Mouse (Mus musculus) MEL-GATA-1-ER (cell line): Measurements from ENCODE around the gene Fitm2.

Experiments used
- DNase-seq: peaks from one replicate; pipeline ENCODE4 v3.0.0-alpha.2; 2012; ENCODE audit warnings: low read depth; ENCODE audit errors: extremely low read depth

Gene Fitm2

DNA sequence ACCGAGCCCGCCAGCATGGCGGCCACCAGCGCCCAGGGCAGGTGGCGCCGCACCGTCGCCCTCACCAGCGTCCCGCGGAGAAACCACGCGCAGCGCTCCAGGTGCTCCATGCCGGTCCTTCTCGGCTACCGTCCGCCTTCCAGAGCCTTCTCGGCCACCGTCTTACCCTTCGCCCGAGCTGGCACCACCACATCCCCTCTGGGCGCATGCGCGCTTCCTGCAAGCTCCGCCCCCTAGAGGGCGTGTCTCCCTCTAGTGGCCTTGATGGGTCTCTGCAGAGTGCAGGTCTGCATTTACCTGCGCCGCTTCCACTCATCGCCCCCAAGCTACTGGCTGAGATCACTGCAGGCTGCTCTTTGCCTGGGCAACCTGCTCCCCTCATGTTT lies at the start of gene Fitm2:
Gene Fitm2 (minus strand): TSS at position 164 of the 386 bp plus-strand sequence.
- DNase-seq: peak; percentile 90

DNA sequence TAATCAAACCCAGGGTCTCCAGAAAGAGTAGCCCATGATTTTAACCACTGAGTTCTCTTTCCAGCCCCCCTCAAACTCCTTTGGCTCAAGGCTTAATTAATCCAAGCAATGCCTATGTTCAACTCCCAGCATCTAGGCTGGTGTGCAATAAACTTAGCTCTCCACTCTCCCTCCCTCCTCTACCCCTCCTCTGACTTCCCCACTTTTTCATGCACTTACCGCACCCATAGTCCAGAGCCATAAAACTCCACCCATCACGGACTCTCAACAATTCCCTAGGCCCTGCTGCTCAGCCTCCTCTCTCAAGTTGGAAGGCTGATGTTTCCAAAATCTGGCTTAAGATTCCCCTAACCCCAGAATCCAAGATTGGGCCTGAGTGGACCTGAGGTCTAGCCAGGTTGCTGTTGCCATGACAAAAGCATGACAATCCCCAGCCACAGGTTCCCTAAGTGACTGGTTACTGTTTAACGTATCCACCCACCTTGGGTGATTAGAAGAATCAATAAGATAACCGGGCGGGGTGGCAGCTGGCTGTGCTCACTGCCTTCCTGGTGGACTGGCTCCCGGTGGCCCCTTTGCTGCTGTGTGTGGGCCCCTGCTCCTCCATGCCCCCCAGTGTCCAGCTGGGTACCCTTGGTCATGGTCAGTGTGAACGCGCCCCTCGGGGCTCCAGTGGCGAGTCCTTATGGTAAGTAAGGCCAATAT lies 34.0 kb upstream of the Fitm2 start, which contains the start of gene Hnf4a:
Gene Hnf4a (plus strand): TSS at position 509 of the 705 bp plus-strand sequence.
- no peak for DNase-seq

DNA sequence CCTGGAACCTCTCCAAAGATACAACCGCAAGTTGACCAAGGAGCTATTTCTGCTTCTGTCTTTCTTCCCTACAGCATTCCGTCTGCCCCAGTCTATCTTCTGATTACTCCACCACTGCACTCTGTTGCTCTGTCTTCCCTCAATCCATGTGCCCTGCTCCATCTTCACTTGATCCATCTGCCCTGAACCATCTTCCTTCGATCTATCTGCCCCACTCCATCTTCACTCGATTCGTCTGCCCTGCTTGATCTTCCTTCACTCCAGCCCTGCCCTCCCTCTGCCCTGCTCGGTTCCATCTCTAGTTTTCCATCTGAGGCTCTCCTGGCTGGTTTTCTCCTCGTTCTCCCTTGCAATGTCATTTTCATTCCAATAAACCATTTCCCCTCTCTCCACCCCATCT lies 30.8 kb upstream of the Fitm2 start:
- DNase-seq: no peak

DNA sequence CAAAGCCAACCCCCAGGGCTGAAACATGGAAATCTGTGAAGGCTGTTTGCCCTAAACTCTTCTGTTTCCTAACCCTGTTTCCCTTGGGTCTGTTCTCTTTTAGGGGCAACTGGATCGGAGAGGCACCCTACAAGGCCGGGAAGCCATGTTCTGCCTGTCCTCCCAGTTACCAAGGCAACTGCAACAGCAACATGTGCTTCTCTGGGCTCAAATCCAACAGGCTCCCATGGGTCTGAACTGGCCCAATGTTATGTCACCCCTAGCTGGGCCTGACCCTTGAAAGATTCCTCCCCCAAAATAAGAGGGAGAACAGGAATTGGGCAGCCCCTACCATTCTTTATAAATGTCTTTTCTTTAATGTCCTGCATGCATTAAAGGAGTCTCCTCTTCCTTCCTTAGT lies 29.8 kb upstream of the Fitm2 start:
- DNase-seq: no peak

DNA sequence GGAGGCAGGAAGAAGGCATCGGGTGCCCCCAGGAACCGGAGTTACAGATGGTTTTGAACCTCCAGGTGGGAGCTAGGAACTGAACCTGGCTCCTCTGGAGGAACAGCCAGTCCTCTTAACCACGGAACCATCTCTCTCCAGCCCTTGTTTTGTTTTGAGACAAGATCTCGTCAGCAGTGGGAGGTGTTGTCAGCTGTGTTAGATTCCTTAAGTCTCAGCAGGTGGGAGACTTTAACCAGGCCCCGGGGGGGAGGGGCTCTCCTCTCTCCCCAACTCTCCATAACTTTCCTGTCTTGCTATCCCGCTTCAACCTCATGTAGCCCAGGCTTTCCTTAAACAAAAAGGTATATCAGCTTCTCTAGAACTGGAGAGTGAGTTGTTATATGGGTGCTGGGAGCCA lies 22.0 kb upstream of the Fitm2 start:
- DNase-seq: no peak

DNA sequence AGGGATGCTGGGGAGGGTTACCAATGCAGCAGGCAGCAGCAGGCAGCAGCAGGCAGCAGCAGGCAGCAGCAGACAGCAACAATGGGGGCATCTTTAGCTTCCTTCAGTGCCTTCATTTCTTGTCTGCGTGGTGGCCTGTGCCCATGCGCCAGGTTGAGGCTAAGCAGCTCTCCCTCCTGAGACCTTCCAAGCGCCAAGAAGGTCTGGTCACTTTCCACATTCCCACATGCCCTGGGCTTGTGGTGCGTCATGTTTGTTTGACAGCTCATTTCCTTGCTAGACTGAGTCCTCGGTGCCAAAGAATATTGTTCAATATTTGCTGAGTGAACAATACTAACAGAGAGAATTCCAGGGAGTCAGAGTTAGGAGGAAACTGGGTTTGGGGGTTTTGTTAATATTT lies 21.5 kb upstream of the Fitm2 start:
- DNase-seq: no peak

DNA sequence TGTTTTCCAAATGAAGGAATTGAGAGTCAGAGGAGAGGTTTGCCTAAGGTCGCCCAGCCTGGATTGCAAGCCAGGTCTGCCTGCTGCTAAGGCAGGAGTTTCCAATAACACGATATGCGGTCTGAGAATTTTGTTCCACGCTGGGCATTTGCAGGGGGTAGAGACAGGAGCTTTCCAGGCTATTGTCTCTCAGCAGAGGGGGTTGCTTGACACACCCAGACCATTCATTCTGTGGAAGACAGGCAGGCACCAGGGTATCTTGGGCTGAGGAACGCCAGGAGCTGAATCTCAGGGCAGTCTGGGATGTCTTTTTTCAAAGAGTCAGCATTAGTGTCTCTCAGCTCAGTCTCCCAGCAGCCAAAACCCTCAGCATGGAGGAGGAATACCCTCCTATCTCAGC lies 20.6 kb upstream of the Fitm2 start:
- no peak for DNase-seq

DNA sequence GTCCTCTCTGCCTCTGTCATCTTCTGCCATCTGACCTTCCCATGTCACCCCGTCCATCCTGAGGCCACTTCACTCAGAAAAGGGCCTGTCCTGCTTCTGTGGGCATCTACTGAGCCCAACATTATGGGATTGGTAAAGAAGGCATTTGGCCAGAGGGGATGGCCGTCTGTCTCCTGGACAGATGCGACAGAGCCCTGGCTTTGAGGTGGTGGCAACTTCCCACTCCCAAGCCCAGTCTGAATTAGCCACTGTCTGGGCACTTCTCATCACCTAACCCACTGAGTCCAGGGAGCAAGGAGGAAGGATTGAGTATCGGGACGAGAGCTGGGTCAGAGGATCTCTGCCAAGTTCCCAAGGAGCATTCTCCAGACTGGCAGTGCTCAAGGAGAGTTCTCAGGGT lies 19.6 kb upstream of the Fitm2 start, which contains the start of gene R3hdml:
Gene R3hdml (plus strand): TSS at position 301 of the 400 bp plus-strand sequence.
- no peak for DNase-seq

DNA sequence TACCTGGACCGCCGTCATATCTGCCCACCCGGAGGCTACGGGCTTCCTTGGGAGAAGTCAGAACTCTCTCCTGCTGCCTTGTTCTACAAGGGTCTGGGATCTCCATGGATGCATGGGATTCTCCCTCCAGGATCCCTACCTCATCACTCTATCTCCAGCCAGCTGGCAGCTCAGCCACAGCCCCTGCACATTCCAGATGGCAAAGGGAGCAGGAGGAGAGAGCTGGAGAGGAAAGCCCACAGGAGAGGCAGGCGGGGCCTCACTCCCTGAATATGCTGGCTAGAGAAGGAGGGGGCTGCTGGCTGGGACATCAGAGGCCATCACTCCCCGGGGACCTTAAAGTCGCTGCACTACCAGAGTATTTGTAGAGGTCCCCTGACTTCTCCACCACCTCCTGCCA lies 18.9 kb upstream of the Fitm2 start:
- DNase-seq: no peak

DNA sequence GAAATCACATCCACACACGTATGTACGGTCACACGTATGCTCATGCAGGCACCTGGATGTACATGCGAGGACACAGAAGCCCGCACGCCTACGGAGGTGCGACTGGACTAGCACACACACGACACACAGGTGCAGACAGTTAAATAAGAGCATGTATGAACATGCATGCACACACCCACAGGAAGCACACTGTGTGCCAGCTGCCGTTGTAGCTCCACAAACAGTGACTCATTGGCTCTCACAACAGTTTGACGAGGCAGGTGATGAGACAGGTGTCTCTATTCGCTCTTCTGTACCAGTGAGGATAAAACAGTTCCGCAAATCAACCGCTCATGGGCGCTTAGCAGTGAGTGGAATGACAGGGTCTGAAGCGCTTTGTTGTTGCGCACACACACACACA lies 18.2 kb upstream of the Fitm2 start:
- no peak for DNase-seq

DNA sequence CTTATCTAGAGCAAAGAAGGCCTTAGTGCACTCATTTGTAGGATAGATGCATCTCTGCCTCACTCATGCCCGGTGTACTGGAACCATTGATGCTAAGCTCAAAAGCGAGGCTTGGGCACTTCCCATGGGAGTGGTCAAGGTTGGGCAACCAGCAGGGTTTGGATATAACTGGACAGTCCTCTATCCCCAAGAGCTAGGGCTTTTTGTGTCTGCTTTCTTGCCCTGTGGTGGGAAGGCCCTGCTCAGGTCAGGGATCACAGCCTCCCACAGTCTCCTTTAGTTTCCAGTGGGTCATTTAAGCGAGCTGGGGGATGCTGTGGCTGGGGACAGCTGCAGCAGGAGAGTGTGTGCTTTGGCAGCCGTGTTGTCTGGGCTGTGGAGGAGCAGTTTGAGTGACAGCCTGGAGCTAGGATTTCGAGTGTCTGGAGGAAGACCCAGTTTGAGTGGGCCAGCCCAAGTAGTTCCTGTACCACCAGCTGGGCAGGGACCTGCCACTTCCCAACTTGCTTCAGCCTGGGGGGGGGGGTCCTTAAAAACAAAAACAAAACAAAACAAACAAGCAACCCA lies 17.4 kb upstream of the Fitm2 start:
- DNase-seq: no peak

DNA sequence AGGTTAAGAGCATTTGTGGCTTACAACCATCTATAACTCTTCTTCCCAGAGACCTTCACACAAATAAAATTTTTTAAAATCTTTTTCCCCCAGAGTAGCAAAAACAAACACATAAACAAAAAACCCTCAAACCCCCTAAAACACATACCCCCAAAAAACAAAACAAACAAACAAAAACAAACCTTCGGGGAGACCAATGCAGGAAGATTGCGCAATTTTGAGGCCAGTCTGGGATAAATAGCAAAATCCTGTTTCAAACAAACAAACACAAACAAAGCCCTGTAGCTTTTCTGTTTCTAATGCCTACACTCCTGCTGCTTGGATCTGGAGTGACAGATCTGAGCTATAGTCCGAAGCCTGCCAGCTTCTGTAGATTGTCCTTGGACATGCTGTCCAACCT lies 14.9 kb upstream of the Fitm2 start:
- DNase-seq: no peak

DNA sequence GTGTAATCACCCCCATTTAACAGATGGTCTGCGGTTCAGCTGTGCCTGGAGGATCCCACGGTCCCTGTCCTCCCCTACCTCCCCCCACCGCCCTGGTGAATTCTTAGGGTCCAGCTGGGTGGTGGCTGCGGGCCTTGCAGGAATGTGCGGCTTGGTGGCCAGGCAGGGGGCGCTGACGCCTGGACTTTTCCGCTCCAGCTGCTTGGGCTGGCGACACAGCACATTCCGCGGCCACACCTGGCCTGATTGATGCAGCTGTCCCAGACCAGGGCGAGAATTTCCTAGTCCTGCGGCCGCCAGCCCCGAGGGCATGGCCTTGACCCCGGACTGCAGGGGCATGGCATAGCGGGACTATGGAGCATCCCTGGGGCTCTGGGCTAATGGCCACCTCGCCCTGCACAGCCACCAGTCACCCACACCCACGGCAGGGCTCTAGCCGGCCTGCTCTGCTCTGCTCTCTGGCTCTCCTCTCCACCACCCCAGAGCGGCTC lies 9.2 kb upstream of the Fitm2 start:
- no peak for DNase-seq

DNA sequence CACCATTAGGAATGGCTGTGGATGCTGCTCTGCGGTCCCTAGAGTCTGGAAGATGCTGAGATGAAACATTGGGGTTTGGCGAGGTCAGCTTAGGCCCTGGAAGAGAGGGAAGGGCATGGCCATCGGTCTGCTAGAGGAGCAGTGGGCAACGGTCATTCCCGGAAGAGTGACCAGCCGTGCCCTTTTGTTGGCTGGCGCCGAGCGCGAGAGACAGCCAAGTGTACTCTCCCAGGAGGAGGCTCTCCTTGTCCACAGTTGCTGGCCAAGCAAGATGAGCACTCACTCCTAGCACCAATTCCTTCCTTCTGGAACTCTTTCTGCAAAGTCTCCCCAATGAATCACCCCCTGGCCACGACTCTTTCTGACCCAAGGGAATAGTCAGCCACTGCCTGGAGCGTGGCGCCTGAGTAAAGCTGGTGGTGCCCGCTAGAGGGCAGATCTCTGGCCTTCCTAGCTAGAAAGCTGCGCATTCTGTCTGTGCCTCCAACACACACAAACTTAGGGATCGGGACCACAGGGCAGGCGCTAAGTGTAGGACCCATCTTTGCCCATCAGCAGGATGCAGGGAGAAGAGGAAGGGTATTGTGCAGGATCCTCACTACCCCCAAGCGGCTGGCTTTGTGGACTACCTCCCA lies 7.9 kb upstream of the Fitm2 start:
- DNase-seq: no peak

DNA sequence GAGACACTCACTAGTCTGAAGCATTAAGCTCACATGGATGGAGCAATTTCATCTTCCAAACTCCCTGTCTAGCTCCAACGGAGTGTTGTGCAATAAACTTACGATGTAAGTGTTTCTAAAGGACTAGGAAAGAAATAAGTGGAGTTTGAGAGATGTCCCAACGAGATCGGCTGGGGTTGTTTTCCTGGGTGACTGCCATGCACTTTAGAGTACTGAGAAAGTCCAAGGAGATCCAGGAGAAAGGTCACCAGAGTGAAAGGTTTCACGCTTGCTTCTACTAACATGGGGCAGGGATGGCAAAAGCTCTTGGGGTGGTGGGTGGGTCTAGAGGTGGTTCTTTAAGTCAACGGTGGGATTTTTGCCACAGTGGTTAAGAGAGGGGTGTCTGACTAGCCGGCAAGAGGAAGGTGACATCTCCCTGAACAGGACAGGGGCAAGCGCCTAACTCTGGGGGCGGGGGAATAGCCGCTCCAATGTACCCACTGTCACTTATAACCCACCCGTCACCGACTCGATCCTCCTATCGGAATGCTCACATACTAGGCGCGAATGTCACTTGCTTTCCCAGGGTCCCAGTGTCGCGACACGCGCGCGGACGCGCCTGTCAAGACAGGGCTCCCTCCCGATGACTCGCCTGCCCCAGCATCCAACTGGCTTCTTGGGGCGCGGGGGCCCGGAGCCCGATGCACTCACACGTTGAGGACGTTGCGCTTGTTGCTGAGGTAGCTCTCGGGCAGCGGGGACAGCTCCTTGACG lies 541 bp downstream of the Fitm2 start:
- peak; percentile 51 for DNase-seq

DNA sequence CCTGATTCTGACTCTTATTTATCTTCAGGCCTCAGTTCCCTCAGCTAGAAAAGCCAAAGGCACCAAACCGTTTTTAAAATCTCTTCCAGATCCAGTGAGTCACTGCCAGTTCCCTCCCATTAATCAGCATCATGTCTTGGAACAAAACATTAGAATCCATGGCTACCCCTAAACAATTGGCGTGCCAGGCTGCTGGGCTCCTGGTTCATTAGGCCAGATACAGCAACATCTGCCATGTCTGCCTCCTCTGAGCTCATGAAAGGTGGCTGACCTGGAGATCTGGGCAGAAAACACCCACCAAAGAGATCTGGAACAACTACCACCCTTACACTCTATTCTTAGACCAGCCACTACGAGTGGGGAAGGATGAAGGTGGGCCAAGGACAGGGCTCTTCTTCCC lies 1.3 kb downstream of the Fitm2 start:
- DNase-seq: no peak

DNA sequence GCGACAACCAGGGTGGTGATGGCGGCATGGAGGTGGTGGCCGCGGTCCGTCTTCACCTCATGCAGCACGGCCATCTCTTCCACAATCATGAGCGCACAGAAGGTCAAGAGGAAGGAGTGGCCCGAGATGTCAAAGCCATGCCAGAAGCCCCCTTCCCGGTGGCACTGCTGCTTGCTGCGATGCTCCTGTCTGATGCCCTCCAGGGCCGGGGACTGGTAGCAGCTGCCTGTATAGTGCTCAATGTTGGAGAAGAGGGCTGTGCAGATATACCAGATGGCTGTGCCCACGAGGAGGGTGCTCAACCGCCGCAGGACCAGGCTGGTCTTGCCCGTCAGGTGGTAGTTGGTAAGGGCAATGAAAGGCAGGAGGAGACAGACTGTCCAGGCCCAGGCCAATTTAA lies 2.7 kb downstream of the Fitm2 start:
- no peak for DNase-seq

DNA sequence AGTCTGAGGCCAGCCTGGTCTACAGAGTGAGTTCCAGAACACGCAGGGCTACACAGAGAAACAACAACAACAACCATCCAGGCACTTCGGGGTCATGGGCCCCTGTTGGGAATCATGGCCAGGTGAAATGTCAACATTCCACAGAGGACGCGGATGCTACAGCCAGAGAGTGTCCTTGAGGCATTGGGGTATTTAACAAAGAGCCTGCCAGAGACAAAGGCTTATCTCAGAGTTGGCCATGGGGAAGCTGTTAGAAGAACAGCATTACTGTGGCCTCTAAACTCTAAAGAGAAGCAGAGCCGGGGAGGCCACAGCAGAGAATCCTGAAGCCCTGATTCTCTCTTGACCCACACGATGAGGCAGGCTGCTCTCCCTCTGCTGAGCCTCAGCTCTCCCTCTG lies 3.6 kb downstream of the Fitm2 start:
- DNase-seq: no peak

DNA sequence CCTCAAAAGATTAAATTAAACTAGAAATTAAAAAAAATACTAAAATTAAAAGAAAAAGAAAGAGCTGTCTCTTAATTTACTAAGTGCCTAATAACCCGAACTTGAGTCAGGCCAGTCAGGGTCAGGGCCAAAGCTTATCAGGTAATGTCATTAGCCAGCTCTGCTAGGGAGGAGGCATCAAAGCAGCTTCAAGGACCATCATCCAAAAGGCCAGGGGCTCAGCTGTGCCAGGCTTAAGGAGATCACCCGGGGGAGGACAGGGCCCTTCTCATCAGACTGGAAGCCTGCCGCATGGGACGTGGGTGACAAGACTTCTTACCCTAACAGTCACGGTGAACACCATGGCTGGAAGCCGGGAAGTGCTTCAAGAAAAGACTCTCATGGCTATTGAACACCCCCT lies 4.8 kb downstream of the Fitm2 start:
- DNase-seq: no peak

DNA sequence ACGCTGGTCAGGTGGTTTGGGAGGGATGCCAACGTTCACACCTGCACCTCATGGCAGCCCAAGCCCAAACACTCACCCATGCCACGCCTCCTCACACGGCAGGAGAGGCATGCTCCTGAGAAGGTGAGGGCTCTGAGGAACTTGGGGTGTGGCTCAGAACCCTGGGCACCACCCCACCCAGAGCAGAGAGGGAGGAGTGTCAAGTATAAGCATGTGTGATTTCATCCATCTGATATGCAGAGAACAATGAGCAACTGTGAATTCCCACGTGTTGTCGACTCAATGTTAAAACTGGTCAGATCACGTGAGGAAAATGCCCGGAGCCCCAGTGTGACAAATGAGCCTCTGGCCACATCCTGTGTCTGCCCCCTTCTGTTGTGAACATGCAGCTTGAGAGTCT lies 5.7 kb downstream of the Fitm2 start:
- no peak for DNase-seq

DNA sequence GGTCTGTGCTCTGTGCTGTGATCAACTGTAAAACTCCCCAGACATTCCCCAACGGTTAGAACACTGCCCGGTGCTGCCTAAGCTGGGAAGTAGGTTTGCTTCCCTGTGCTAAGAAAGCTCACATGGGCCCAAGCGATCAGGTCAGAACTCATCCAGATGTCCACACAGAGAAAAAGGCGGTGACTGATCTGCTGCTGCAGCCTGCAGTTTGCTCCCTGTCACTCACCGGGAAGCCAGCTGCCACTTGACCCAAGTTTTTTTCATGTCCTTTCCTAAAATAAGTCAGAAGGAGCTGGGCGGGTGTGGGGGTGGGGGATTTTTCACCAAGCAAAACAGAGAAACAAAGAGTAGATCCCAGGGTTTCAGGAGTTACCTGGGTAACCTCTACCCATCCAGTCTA lies 7.9 kb downstream of the Fitm2 start:
- DNase-seq: no peak

DNA sequence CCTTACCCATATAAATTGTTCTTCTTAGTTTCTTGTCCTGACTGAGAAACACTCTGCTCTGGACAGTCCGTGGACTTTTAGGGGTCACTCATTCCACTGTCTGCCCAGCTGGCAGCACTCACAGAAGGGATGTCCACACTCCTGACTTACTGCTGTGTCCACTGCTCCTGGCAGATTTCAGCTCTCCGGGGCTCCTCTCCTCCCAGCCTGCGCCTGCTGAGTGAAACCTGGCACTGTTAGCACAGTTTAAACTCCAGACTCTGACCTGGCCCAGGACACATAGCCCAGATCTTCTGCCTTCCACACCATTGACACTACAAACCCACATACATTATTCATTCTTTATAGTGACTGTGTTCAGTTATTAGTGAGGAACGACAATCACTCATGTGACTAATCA lies 8.4 kb downstream of the Fitm2 start:
- no peak for DNase-seq
